Mouse (Mus musculus) forebrain, embryonic 15.5 days (tissue): ENCODE results near the gene Dab1. TPM values are rescaled to one million over a fixed set of nuclear protein-coding genes. Genes with fewer than 3 reads are reported as not detected.

ENCODE experiments used
- ATAC-seq: fragments of 200-750 bp; cut with Nextera tagmentation; replicated peaks from 2 replicates; pipeline ENCODE4 v1.8.0; 2017; ENCODE audit warnings: mild to moderate bottlenecking, moderate TSS enrichment, moderate library complexity
- H3K27ac ChIP-seq: fragments of 300-500 bp; sonication (generic); replicated peaks from 2 replicates; pipeline ENCODE4 v1.5.1; 2015; ENCODE audit warnings: mild to moderate bottlenecking, inconsistent platforms
- H3K27me3 ChIP-seq: fragments of 300-500 bp; sonication (generic); 2 replicates; pipeline ENCODE4 v1.6.1; 2015; ENCODE audit warnings: inconsistent platforms
- H3K36me3 ChIP-seq: fragments of 300-500 bp; sonication (generic); 2 replicates; pipeline ENCODE4 v1.6.1; 2015; ENCODE audit warnings: mild to moderate bottlenecking, inconsistent platforms
- H3K4me1 ChIP-seq: fragments of 300-500 bp; sonication (generic); 2 replicates; pipeline ENCODE4 v1.6.1; 2015; ENCODE audit warnings: inconsistent platforms
- H3K4me2 ChIP-seq: fragments of 300-500 bp; sonication (generic); replicated peaks from 2 replicates; pipeline ENCODE4 v1.6.1; 2015; ENCODE audit warnings: mild to moderate bottlenecking, inconsistent platforms
- H3K4me3 ChIP-seq: fragments of 300-500 bp; sonication (generic); 2 replicates; pipeline ENCODE4 v1.5.1; 2015; ENCODE audit warnings: mild to moderate bottlenecking, inconsistent platforms
- H3K9ac ChIP-seq: fragments of 300-500 bp; sonication (generic); replicated peaks from 2 replicates; pipeline ENCODE4 v1.6.1; 2015; ENCODE audit warnings: mild to moderate bottlenecking, inconsistent platforms
- H3K9me3 ChIP-seq: fragments of 300-500 bp; sonication (generic); 2 replicates; pipeline ENCODE4 v1.6.1; 2016; ENCODE audit warnings: inconsistent platforms
- WGBS: fragments of 180-500 bp; shearing (Covaris S2); methylation state at CpG from one replicate; pipeline ENCODE4 v1.1.7; 2015; ENCODE audit warnings: mixed read lengths; 5-methylcytosine and 5-hydroxymethylcytosine counted together
- polyA plus RNA-seq: library from polyadenylated mRNA; unstranded; fragments of >200 nt; fragmentation: Nextera tagmentation; extraction: Ambion mirVana; gene quantifications from 2 replicates; pipeline ENCODE4 v1.2.1, GENCODE M21; 2015

Gene Dab1
- polyA plus RNA-seq, 1 experiment from 2014 or later = 174 TPM

GRCm38 (mm10) chr4:104307781-104308180 is 688.6 kb downstream of the Dab1 start:
- Histone ChIP-seq H3K9ac (no peak overlapping the region), H3K36me3 (no peaks in the 10 kb centered on the region), H3K4me2 (no peak overlapping the region), H3K9me3 (no peaks in the 10 kb centered on the region), H3K4me3 (no peak overlapping the region), H3K27me3 (no peaks in the 10 kb centered on the region), H3K4me1 (peaks cover 9% of the 10 kb centered on the region), H3K27ac (no peak overlapping the region)
- WGBS = 69% methylated on average over 2 of the region's 2 CpGs
- no peak for ATAC-seq

- WGBS = 13% methylated on average over 5 of the region's 5 CpGs
- H3K36me3 ChIP-seq = no peaks in the 10 kb centered on the region
- H3K27me3 ChIP-seq = no peaks in the 10 kb centered on the region
- ATAC-seq = no peak
- H3K9me3 ChIP-seq = no peaks in the 10 kb centered on the region
- H3K4me2 ChIP-seq = no peak overlapping the region
- H3K4me3 ChIP-seq = no peak overlapping the region
- no peak overlapping the region for H3K9ac ChIP-seq
- peaks cover 9% of the 10 kb centered on the region; the same call in 1 of the 2 replicates for H3K4me1 ChIP-seq
- H3K27ac ChIP-seq = no peak overlapping the region; the same call in 1 of the 2 replicates
Observed at GRCm38 (mm10) chr4:104326221-104326620, 707.1 kb downstream of the Dab1 start.

GRCm38 (mm10) chr4:104331896-104332295 is 712.7 kb downstream of the Dab1 start:
- H3K36me3 ChIP-seq = no peaks in the 10 kb centered on the region
- H3K27me3 ChIP-seq = no peaks in the 10 kb centered on the region
- H3K9me3 ChIP-seq = no peaks in the 10 kb centered on the region
- H3K4me3 ChIP-seq = no peak overlapping the region
- no peak overlapping the region; the same call in 1 of the 2 replicates for H3K4me2 ChIP-seq
- peaks cover 20% of the 10 kb centered on the region for H3K4me1 ChIP-seq
- 0 out of 2 replicates have a peak overlapping the region, but pooled peaks have one; percentile 15 for H3K27ac ChIP-seq
- no peak for ATAC-seq
- WGBS = 27% methylated on average over 6 of the region's 6 CpGs
- H3K9ac ChIP-seq = no peak overlapping the region

GRCm38 (mm10) chr4:104332399-104332798 is 713.2 kb downstream of the Dab1 start:
- WGBS = 20% methylated on average over 3 of the region's 3 CpGs
- Histone ChIP-seq H3K27ac (0 out of 2 replicates have a peak overlapping the region, but pooled peaks have one; percentile 15), H3K9ac (no peak overlapping the region), H3K9me3 (no peaks in the 10 kb centered on the region), H3K4me3 (no peak overlapping the region), H3K27me3 (no peaks in the 10 kb centered on the region), H3K4me1 (peaks cover 20% of the 10 kb centered on the region), H3K4me2 (no peak overlapping the region), H3K36me3 (no peaks in the 10 kb centered on the region)
- ATAC-seq = no peak; the same call in 1 of the 2 replicates

- Histone ChIP-seq H3K27ac (no peak overlapping the region), H3K9ac (no peak overlapping the region), H3K4me1 (peaks cover 11% of the 10 kb centered on the region), H3K27me3 (no peaks in the 10 kb centered on the region), H3K9me3 (no peaks in the 10 kb centered on the region), H3K4me2 (no peak overlapping the region), H3K36me3 (no peaks in the 10 kb centered on the region), H3K4me3 (no peak overlapping the region)
- 56% methylated on average over 10 of the region's 10 CpGs for WGBS
- no peak for ATAC-seq
Observed at GRCm38 (mm10) chr4:104337279-104337678, 718.1 kb downstream of the Dab1 start.

GRCm38 (mm10) chr4:104338382-104338781 is 719.2 kb downstream of the Dab1 start:
- ATAC-seq = no peak
- Histone ChIP-seq H3K9me3 (no peaks in the 10 kb centered on the region), H3K36me3 (no peaks in the 10 kb centered on the region), H3K4me3 (no peak overlapping the region), H3K27ac (no peak overlapping the region), H3K4me1 (0 out of 2 replicates have a peak, but pooled peaks cover under 1% of the 10 kb centered on the region), H3K9ac (no peak overlapping the region), H3K27me3 (no peaks in the 10 kb centered on the region), H3K4me2 (no peak overlapping the region)
- whole genome bisulfite sequencing = 90% methylated on average over 2 of the region's 2 CpGs

GRCm38 (mm10) chr4:104361345-104361744 is 742.2 kb downstream of the Dab1 start:
- Histone ChIP-seq H3K9ac (no peak overlapping the region), H3K27me3 (no peaks in the 10 kb centered on the region), H3K4me3 (no peak overlapping the region), H3K27ac (no peak overlapping the region), H3K4me1 (peaks cover 10% of the 10 kb centered on the region), H3K36me3 (no peaks in the 10 kb centered on the region), H3K9me3 (no peaks in the 10 kb centered on the region), H3K4me2 (no peak overlapping the region)
- no peak for ATAC-seq
- WGBS = 62% methylated on average over 1 of the region's 1 CpGs

GRCm38 (mm10) chr4:104366491-104366890 is 747.3 kb downstream of the Dab1 start:
- H3K27me3 ChIP-seq = no peaks in the 10 kb centered on the region
- no peaks in the 10 kb centered on the region for H3K9me3 ChIP-seq
- H3K4me2 ChIP-seq = peak overlapping the region; percentile 80
- WGBS = 10% methylated on average over 8 of the region's 8 CpGs
- peak overlapping the region; percentile 84 for H3K4me3 ChIP-seq
- H3K9ac ChIP-seq = peak overlapping the region; percentile 83
- H3K27ac ChIP-seq = peak overlapping the region; percentile 92
- no peaks in the 10 kb centered on the region for H3K36me3 ChIP-seq
- no peak for ATAC-seq
- peaks cover 37% of the 10 kb centered on the region for H3K4me1 ChIP-seq

- H3K4me1 ChIP-seq = peaks cover 41% of the 10 kb centered on the region
- H3K4me2 ChIP-seq = peak overlapping the region; percentile 80
- H3K27me3 ChIP-seq = no peaks in the 10 kb centered on the region
- H3K27ac ChIP-seq = peak overlapping the region; percentile 92
- under 1% methylated on average over 62 of the region's 94 CpGs for WGBS
- H3K36me3 ChIP-seq = no peaks in the 10 kb centered on the region
- peak overlapping the region; percentile 84 for H3K4me3 ChIP-seq
- peak overlapping the region; percentile 83 for H3K9ac ChIP-seq
- peak; percentile 91 for ATAC-seq
- H3K9me3 ChIP-seq = no peaks in the 10 kb centered on the region
Observed at GRCm38 (mm10) chr4:104366894-104367740, 748.0 kb downstream of the Dab1 start.

GRCm38 (mm10) chr4:104367741-104368411 is 748.7 kb downstream of the Dab1 start:
- Histone ChIP-seq H3K4me3 (peak overlapping the region; percentile 84), H3K27ac (peak overlapping the region; percentile 92), H3K4me1 (peaks cover 41% of the 10 kb centered on the region), H3K9me3 (no peaks in the 10 kb centered on the region), H3K9ac (peak overlapping the region; percentile 83), H3K4me2 (peak overlapping the region; percentile 80), H3K27me3 (no peaks in the 10 kb centered on the region), H3K36me3 (no peaks in the 10 kb centered on the region)
- under 1% methylated on average over 48 of the region's 48 CpGs for WGBS
- ATAC-seq = peak; percentile 7

GRCm38 (mm10) chr4:104368561-104369021 is 749.4 kb downstream of the Dab1 start:
- peak overlapping the region; percentile 84 for H3K4me3 ChIP-seq
- H3K4me2 ChIP-seq = peak overlapping the region; percentile 80
- H3K9me3 ChIP-seq = no peaks in the 10 kb centered on the region
- peak overlapping the region; percentile 92 for H3K27ac ChIP-seq
- ATAC-seq = peak; percentile 62
- H3K36me3 ChIP-seq = no peaks in the 10 kb centered on the region
- peak overlapping the region; percentile 83 for H3K9ac ChIP-seq
- H3K27me3 ChIP-seq = no peaks in the 10 kb centered on the region
- H3K4me1 ChIP-seq = peaks cover 41% of the 10 kb centered on the region
- WGBS = under 1% methylated on average over 20 of the region's 20 CpGs

GRCm38 (mm10) chr4:104369091-104369490 is 749.9 kb downstream of the Dab1 start:
- H3K36me3 ChIP-seq = no peaks in the 10 kb centered on the region

More at GRCm38 (mm10) chr4:104369091-104369490, 749.9 kb downstream of the Dab1 start:
- no peak for ATAC-seq
- H3K4me1 ChIP-seq = peaks cover 41% of the 10 kb centered on the region
- H3K27me3 ChIP-seq = no peaks in the 10 kb centered on the region
- peak overlapping the region; percentile 80 for H3K4me2 ChIP-seq
- peak overlapping the region; percentile 84 for H3K4me3 ChIP-seq
- H3K9ac ChIP-seq = peak overlapping the region; percentile 83
- H3K27ac ChIP-seq = peak overlapping the region; percentile 92
- WGBS = 2% methylated on average over 7 of the region's 7 CpGs
- no peaks in the 10 kb centered on the region for H3K9me3 ChIP-seq
